In the genomic region with DNA sequence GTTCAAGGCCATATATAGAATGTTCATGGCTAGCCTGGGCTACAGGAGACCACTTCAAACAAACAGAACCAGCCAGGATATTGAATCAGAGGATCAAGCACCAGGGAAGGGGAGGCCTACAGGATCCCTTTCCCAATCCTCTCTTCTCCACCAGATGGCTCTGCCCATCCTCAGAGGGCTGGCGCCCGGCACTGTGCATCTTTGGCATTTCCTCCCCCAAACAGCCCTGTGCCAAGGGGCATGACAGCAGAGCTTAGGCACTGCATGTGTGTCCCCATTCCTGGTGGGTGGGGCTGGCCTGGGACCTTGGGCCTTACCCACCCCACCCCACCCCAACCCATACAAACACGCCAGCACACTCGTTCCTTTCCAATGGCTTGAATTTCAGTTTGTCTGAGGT, we compare ENCODE assay signal across 7 mouse cellular contexts. TPM values are rescaled to one million over a fixed set of nuclear protein-coding genes. Genes with fewer than 3 reads are reported as not detected.
DNase-seq lines count a peak whose midpoint lies in the region; ATAC-seq and TF ChIP-seq lines count a peak whose summit lies in the region.

No protein-coding gene starts in this region.

- no peak overlapping the region for H3K4me2 ChIP-seq in kidney, embryonic 14.5 days (replicated peaks; ENCODE audit: low read depth, low read length)

- H3K27me3 ChIP-seq in kidney, embryonic 14.5 days (ENCODE audit: control insufficient read depth, insufficient read depth, low read length) = no peaks in the 10 kb centered on the region
- H3K27me3 ChIP-seq in ES-Bruce4 (ENCODE audit: control insufficient read depth, insufficient read depth, low read length, poor library complexity, severe bottlenecking) = no peaks in the 10 kb centered on the region
- H3K27me3 ChIP-seq in limb, embryonic 10.5 days (ENCODE audit: low read depth, poor library complexity, severe bottlenecking) = no peaks in the 10 kb centered on the region

- TF ChIP-seq CTCF in ES-Bruce4 (IDR thresholded peaks at IDR 0.05; ENCODE audit: low read depth, low read length) = peak; percentile 9

- no peak overlapping the region for H3K4me3 ChIP-seq in kidney, embryonic 14.5 days (ENCODE audit: low read length)
- no peak overlapping the region for H3K4me3 ChIP-seq in ES-Bruce4 (ENCODE audit: low read depth, low read length)
- H3K4me3 ChIP-seq in limb, embryonic 10.5 days = no peak overlapping the region

- peaks cover 53% of the 10 kb centered on the region for H3K36me3 ChIP-seq in kidney, embryonic 14.5 days (ENCODE audit: control insufficient read depth, insufficient read depth, low read length)
- no peaks in the 10 kb centered on the region for H3K36me3 ChIP-seq in ES-Bruce4 (ENCODE audit: control insufficient read depth, insufficient read depth, low read length, poor library complexity, severe bottlenecking)
- H3K36me3 ChIP-seq in limb, embryonic 10.5 days = peaks cover 100% of the 10 kb centered on the region

- no peak for TF ChIP-seq EP300 in ES-Bruce4 (IDR thresholded peaks at IDR 0.05; ENCODE audit: insufficient read depth, low read depth, low read length)

- 22% methylated on average over 3 of the region's 4 CpGs for WGBS in kidney, embryonic 14.5 days
- 89% methylated on average over 4 of the region's 4 CpGs for WGBS in limb, embryonic 10.5 days

- H3K9me3 ChIP-seq in kidney, embryonic 14.5 days (ENCODE audit: control insufficient read depth, low read length) = no peaks in the 10 kb centered on the region
- no peaks in the 10 kb centered on the region for H3K9me3 ChIP-seq in ES-Bruce4 (replicated peaks; ENCODE audit: control insufficient read depth, insufficient read depth, low read length, poor library complexity, severe bottlenecking)
- no peaks in the 10 kb centered on the region for H3K9me3 ChIP-seq in limb, embryonic 10.5 days (replicated peaks)

- peak overlapping the region; percentile 62; the same call in 1 of the 2 replicates for H3K27ac ChIP-seq in kidney, embryonic 14.5 days (ENCODE audit: low read depth, low read length)
- no peak overlapping the region for H3K27ac ChIP-seq in ES-Bruce4 (ENCODE audit: insufficient read depth, low read length)
- peak overlapping the region; percentile 62 for H3K27ac ChIP-seq in limb, embryonic 10.5 days

- no peak overlapping the region for H3K9ac ChIP-seq in kidney, embryonic 14.5 days (ENCODE audit: low read depth, low read length)
- H3K9ac ChIP-seq in ES-Bruce4 (ENCODE audit: low read depth, poor library complexity, severe bottlenecking) = no peak overlapping the region

- TF ChIP-seq POLR2A in ES-Bruce4 (IDR thresholded peaks at IDR 0.05; ENCODE audit: insufficient read depth, low read length) = no peak

- H3K4me1 ChIP-seq in kidney, embryonic 14.5 days (ENCODE audit: control insufficient read depth, insufficient read depth, low read length) = peaks cover 37% of the 10 kb centered on the region
- no peaks in the 10 kb centered on the region for H3K4me1 ChIP-seq in ES-Bruce4 (ENCODE audit: control insufficient read depth, insufficient read depth, low read length)
- H3K4me1 ChIP-seq in limb, embryonic 10.5 days = peaks cover 65% of the 10 kb centered on the region

- no peak for DNase-seq in kidney, postnatal 14 days
- DNase-seq in adrenal gland, postnatal 25 days = peak; percentile 71
- no peak for DNase-seq in limb, embryonic 10.5 days (ENCODE audit: low spot score)
- DNase-seq in testis, postnatal 14 days (ENCODE audit: low spot score) = no peak
- no peak for DNase-seq in spleen, postnatal 14 days (ENCODE audit: low spot score in 2 of 2)

- ATAC-seq in kidney, embryonic 14.5 days (ENCODE audit: low FRiP score, low TSS enrichment) = peak; percentile 36; the same call in 1 of the 2 replicates

RNA-seq across cellular contexts. Expression of a gene that starts 24.4 kb away (rescaled TPM):
- polyA plus RNA-seq in kidney, embryonic 14.5 days (2014; fragmentation: Nextera tagmentation; extraction: Ambion mirVana) = 12.2 and 14.3 TPM in 2 replicates
- polyA plus RNA-seq in ES-Bruce4 (2011; ENCODE audit: insufficient read depth, insufficient read length, low read depth, missing spikeins) = 2.7 and 4.7 TPM in 2 replicates
- total RNA-seq in adrenal gland, postnatal 25 days (2021) = 12.9 and 13.6 TPM in 2 replicates
- polyA plus RNA-seq in limb, embryonic 10.5 days (2016; fragmentation: Nextera tagmentation; extraction: Ambion mirVana) = 10.9 and 11.4 TPM in 2 replicates
